Mouse (Mus musculus) cerebellum, adult (tissue): ENCODE data around the gene Ethe1.

ENCODE experiments used
- ATAC-seq: cut with Nextera tagmentation; 2 replicates; pipeline ENCODE4 v1.9.2; 2017; ENCODE audit warnings: mild to moderate bottlenecking, moderate library complexity, mixed read lengths; ENCODE audit not compliant: insufficient number of reproducible peaks, low FRiP score, low TSS enrichment

Gene Ethe1

GRCm38 (mm10) chr7:24644492-24644891, 57.1 kb downstream of the Ethe1 start:
- no peak for ATAC-seq

- ATAC-seq: no peak
Measured at GRCm38 (mm10) chr7:24644996-24645395, 57.7 kb downstream of the Ethe1 start.

GRCm38 (mm10) chr7:24646486-24646885, 59.1 kb downstream of the Ethe1 start:
- ATAC-seq: no peak

- ATAC-seq: no peak
Measured at GRCm38 (mm10) chr7:24653681-24654080, 66.3 kb downstream of the Ethe1 start.
